Mouse (Mus musculus) B cell, adult 62 days (primary cell): ENCODE data around the gene 4930558K02Rik. TPM values are rescaled to one million over a fixed set of nuclear protein-coding genes. Genes with fewer than 3 reads are reported as not detected.

Source experiments
- total RNA-seq: library from RNA; stranded (reverse); gene quantifications from 4 replicates; pipeline ENCODE4 v1.2.4, GENCODE M21; 2023

Gene 4930558K02Rik
- total RNA-seq, result not detected in 4 replicates

GRCm38 (mm10) chr1:161979536-161979935 lies at the start of gene 4930558K02Rik:
TSS of gene 4930558K02Rik (minus strand) at chr1:161979636.

GRCm38 (mm10) chr1:161968589-161969407 lies 10.6 kb downstream of the 4930558K02Rik start, which contains the start of gene Pigc:
TSS of gene Pigc (plus strand) at chr1:161969186.

Other genes with a start within 250 kb of the 4930558K02Rik start
- gene Fasl, start 191.1 kb downstream of the 4930558K02Rik start, total RNA-seq, result 0.47 to 0.61 TPM (median 0.60 TPM) in 4 replicates
- gene Suco, start 103.0 kb downstream of the 4930558K02Rik start, total RNA-seq, result 167 to 221 TPM (median 187 TPM) in 4 replicates
- 11.6 to 16.8 TPM (median 13.4 TPM) in 4 replicates for gene Pigc, start 10.4 kb downstream of the 4930558K02Rik start, total RNA-seq